Mouse (Mus musculus) forebrain, embryonic 15.5 days (tissue): ENCODE results near the gene Nr2c2ap. TPM values are rescaled to one million over a fixed set of nuclear protein-coding genes. Genes with fewer than 3 reads are reported as not detected.

Source experiments
- ATAC-seq: fragments of 200-750 bp; cut with Nextera tagmentation; replicated peaks from 2 replicates; pipeline ENCODE4 v1.8.0; 2017; ENCODE audit warnings: mild to moderate bottlenecking, moderate TSS enrichment, moderate library complexity
- H3K27ac ChIP-seq: fragments of 300-500 bp; sonication (generic); replicated peaks from 2 replicates; pipeline ENCODE4 v1.5.1; 2015; ENCODE audit warnings: mild to moderate bottlenecking, inconsistent platforms
- H3K27me3 ChIP-seq: fragments of 300-500 bp; sonication (generic); 2 replicates; pipeline ENCODE4 v1.6.1; 2015; ENCODE audit warnings: inconsistent platforms
- H3K36me3 ChIP-seq: fragments of 300-500 bp; sonication (generic); 2 replicates; pipeline ENCODE4 v1.6.1; 2015; ENCODE audit warnings: mild to moderate bottlenecking, inconsistent platforms
- H3K4me1 ChIP-seq: fragments of 300-500 bp; sonication (generic); 2 replicates; pipeline ENCODE4 v1.6.1; 2015; ENCODE audit warnings: inconsistent platforms
- H3K4me2 ChIP-seq: fragments of 300-500 bp; sonication (generic); replicated peaks from 2 replicates; pipeline ENCODE4 v1.6.1; 2015; ENCODE audit warnings: mild to moderate bottlenecking, inconsistent platforms
- H3K4me3 ChIP-seq: fragments of 300-500 bp; sonication (generic); 2 replicates; pipeline ENCODE4 v1.5.1; 2015; ENCODE audit warnings: mild to moderate bottlenecking, inconsistent platforms
- H3K9ac ChIP-seq: fragments of 300-500 bp; sonication (generic); replicated peaks from 2 replicates; pipeline ENCODE4 v1.6.1; 2015; ENCODE audit warnings: mild to moderate bottlenecking, inconsistent platforms
- H3K9me3 ChIP-seq: fragments of 300-500 bp; sonication (generic); 2 replicates; pipeline ENCODE4 v1.6.1; 2016; ENCODE audit warnings: inconsistent platforms
- WGBS: fragments of 180-500 bp; shearing (Covaris S2); methylation state at CpG from one replicate; pipeline ENCODE4 v1.1.7; 2015; ENCODE audit warnings: mixed read lengths; 5-methylcytosine and 5-hydroxymethylcytosine counted together
- polyA plus RNA-seq: library from polyadenylated mRNA; unstranded; fragments of >200 nt; fragmentation: Nextera tagmentation; extraction: Ambion mirVana; gene quantifications from 2 replicates; pipeline ENCODE4 v1.2.1, GENCODE M21; 2015

Nr2c2ap gene
- polyA plus RNA-seq, 1 experiment from 2014 or later = 43.3 TPM

DNA sequence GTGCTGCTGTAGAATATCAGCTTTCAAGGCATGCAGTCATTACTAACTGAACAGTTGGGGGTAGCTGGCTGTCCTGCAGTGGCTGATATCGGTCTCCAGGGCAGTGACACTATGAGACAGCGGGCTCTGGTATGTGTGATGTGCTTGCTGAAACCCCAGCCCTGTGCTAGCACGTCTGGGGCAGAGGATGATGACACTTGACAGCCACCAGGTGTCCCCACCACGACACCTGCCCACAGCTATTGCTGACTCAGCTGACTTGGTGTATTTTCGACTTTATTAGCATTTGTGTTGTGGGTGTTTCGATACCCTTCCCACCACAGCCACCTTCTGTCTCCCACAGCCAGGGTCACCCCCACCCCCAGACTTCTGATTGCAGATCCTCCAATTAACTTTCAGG lies 26.6 kb upstream of the Nr2c2ap start:
- H3K36me3 ChIP-seq = peaks cover 96% of the 10 kb centered on the region
- H3K4me3 ChIP-seq = no peak overlapping the region
- 0 out of 2 replicates have a peak, but pooled peaks have one; percentile 37 for ATAC-seq
- 18% methylated on average over 6 of the region's 6 CpGs for WGBS
- H3K9ac ChIP-seq = no peak overlapping the region
- no peak overlapping the region for H3K4me2 ChIP-seq
- H3K27ac ChIP-seq = no peak overlapping the region
- peaks cover 22% of the 10 kb centered on the region for H3K4me1 ChIP-seq
- no peaks in the 10 kb centered on the region for H3K9me3 ChIP-seq
- no peaks in the 10 kb centered on the region for H3K27me3 ChIP-seq

DNA sequence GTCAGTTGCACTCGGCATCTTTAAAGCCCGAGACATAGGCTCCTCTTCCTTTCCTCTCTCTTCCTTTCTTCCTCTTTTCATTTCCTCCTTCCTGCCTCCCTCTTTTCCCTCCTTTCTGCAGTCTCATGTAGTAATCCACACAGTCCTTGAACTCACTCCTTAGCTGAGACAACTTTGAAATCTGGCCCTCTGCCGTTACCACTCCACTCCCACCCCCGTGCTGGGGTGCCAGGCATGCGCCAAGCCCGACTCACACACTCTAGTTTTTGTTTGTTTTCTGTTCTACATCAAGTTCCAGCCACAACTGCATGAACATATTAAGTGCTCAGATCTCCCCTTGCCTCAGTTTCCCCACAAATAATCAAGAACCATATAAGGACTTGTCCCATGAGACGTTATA lies 26.2 kb upstream of the Nr2c2ap start:
- H3K27ac ChIP-seq = no peak overlapping the region
- H3K27me3 ChIP-seq = no peaks in the 10 kb centered on the region
- H3K9me3 ChIP-seq = no peaks in the 10 kb centered on the region
- peaks cover 26% of the 10 kb centered on the region for H3K4me1 ChIP-seq
- no peak overlapping the region for H3K9ac ChIP-seq
- H3K4me3 ChIP-seq = no peak overlapping the region
- no peak overlapping the region for H3K4me2 ChIP-seq
- ATAC-seq = no peak
- H3K36me3 ChIP-seq = peaks cover 96% of the 10 kb centered on the region
- WGBS = 83% methylated on average over 7 of the region's 7 CpGs

GRCm38 (mm10) chr8:70110451-70110850 lies 20.7 kb upstream of the Nr2c2ap start:
- ATAC-seq = no peak
- WGBS = 86% methylated on average over 2 of the region's 2 CpGs
- no peak overlapping the region for H3K27ac ChIP-seq

GRCm38 (mm10) chr8:70111192-70111795 lies 19.8 kb upstream of the Nr2c2ap start:
- Histone ChIP-seq H3K4me3 (no peak overlapping the region), H3K36me3 (peaks cover 100% of the 10 kb centered on the region), H3K27me3 (peaks cover 3% of the 10 kb centered on the region; the same call in 1 of the 2 replicates), H3K4me2 (no peak overlapping the region), H3K9ac (no peak overlapping the region), H3K9me3 (no peaks in the 10 kb centered on the region), H3K27ac (no peak overlapping the region), H3K4me1 (peaks cover 32% of the 10 kb centered on the region)
- peak; percentile 2; the same call in 1 of the 2 replicates for ATAC-seq
- 64% methylated on average over 23 of the region's 23 CpGs for WGBS

More at GRCm38 (mm10) chr8:70110451-70110850, 20.7 kb upstream of the Nr2c2ap start:
- no peak overlapping the region for H3K4me2 ChIP-seq
- H3K4me3 ChIP-seq = no peak overlapping the region
- no peak overlapping the region for H3K9ac ChIP-seq
- peaks cover 100% of the 10 kb centered on the region for H3K36me3 ChIP-seq
- H3K9me3 ChIP-seq = no peaks in the 10 kb centered on the region
- peaks cover 38% of the 10 kb centered on the region for H3K4me1 ChIP-seq
- H3K27me3 ChIP-seq = peaks cover 3% of the 10 kb centered on the region; the same call in 1 of the 2 replicates

GRCm38 (mm10) chr8:70112401-70113016 lies 18.6 kb upstream of the Nr2c2ap start:
- 13% methylated on average over 43 of the region's 43 CpGs for WGBS
- 0 out of 2 replicates have a peak, but pooled peaks have one; percentile 14 for ATAC-seq
- Histone ChIP-seq H3K4me3 (no peak overlapping the region), H3K9ac (no peak overlapping the region), H3K4me1 (peaks cover 41% of the 10 kb centered on the region), H3K27ac (no peak overlapping the region), H3K27me3 (peaks cover 3% of the 10 kb centered on the region; the same call in 1 of the 2 replicates), H3K36me3 (peaks cover 92% of the 10 kb centered on the region), H3K9me3 (no peaks in the 10 kb centered on the region), H3K4me2 (no peak overlapping the region)

DNA sequence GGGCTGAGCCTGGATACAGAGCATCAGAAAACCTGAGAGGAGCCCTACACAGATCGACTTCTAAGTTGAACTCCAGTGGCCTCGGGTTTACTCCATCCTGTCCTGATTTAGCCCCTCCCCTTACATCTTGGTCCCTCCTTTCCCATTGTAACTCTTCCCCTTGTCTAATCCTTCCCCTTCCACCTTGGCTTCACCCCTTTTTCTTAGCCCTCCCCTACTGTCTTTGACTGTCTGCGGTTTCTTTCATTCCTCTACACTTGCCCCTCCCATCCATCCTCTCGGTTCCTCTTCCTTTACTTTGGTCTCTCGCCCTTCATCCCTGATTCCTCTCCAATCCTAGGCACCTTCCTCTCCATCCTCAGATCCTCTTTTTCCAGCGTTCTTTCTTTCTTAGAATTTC lies 16.6 kb upstream of the Nr2c2ap start:
- H3K4me1 ChIP-seq = peaks cover 50% of the 10 kb centered on the region
- H3K27ac ChIP-seq = no peak overlapping the region
- no peak overlapping the region for H3K4me3 ChIP-seq
- peaks cover 3% of the 10 kb centered on the region; the same call in 1 of the 2 replicates for H3K27me3 ChIP-seq
- no peak for ATAC-seq
- H3K36me3 ChIP-seq = peaks cover 72% of the 10 kb centered on the region
- 0 out of 2 replicates have a peak overlapping the region, but pooled peaks have one; percentile 9 for H3K9ac ChIP-seq
- no peaks in the 10 kb centered on the region for H3K9me3 ChIP-seq
- 22% methylated on average over 6 of the region's 6 CpGs for WGBS
- no peak overlapping the region for H3K4me2 ChIP-seq

- H3K27ac ChIP-seq = no peak overlapping the region
- H3K36me3 ChIP-seq = peaks cover 68% of the 10 kb centered on the region
- peaks cover 47% of the 10 kb centered on the region for H3K4me1 ChIP-seq
- no peak for ATAC-seq
- peak overlapping the region; percentile 9; the same call in 1 of the 2 replicates for H3K9ac ChIP-seq
- H3K27me3 ChIP-seq = peaks cover 3% of the 10 kb centered on the region; the same call in 1 of the 2 replicates
- no peaks in the 10 kb centered on the region for H3K9me3 ChIP-seq
- H3K4me2 ChIP-seq = no peak overlapping the region
- 72% methylated on average over 13 of the region's 13 CpGs for WGBS
- H3K4me3 ChIP-seq = no peak overlapping the region
Measured at GRCm38 (mm10) chr8:70114892-70115291, 16.2 kb upstream of the Nr2c2ap start.

- H3K36me3 ChIP-seq = peaks cover 40% of the 10 kb centered on the region
- 12% methylated on average over 9 of the region's 9 CpGs for WGBS
- peak overlapping the region; percentile 70 for H3K4me3 ChIP-seq
Measured at GRCm38 (mm10) chr8:70117611-70118010, 13.5 kb upstream of the Nr2c2ap start.

GRCm38 (mm10) chr8:70118726-70119700 lies 12.1 kb upstream of the Nr2c2ap start:
- ATAC-seq = peak; percentile 92
- Histone ChIP-seq H3K27me3 (peaks cover 3% of the 10 kb centered on the region; the same call in 1 of the 2 replicates), H3K27ac (peak overlapping the region; percentile 99), H3K36me3 (peaks cover 26% of the 10 kb centered on the region), H3K4me3 (peak overlapping the region; percentile 70), H3K9me3 (no peaks in the 10 kb centered on the region), H3K4me1 (peaks cover 33% of the 10 kb centered on the region), H3K9ac (peak overlapping the region; percentile 90), H3K4me2 (peak overlapping the region; percentile 70)
- WGBS = 3% methylated on average over 17 of the region's 17 CpGs

More at GRCm38 (mm10) chr8:70117611-70118010, 13.5 kb upstream of the Nr2c2ap start:
- Histone ChIP-seq H3K9ac (peak overlapping the region; percentile 90; the same call in 1 of the 2 replicates), H3K4me2 (peak overlapping the region; percentile 70), H3K9me3 (no peaks in the 10 kb centered on the region), H3K27me3 (peaks cover 3% of the 10 kb centered on the region; the same call in 1 of the 2 replicates), H3K4me1 (peaks cover 41% of the 10 kb centered on the region), H3K27ac (no peak overlapping the region)
- no peak for ATAC-seq

DNA sequence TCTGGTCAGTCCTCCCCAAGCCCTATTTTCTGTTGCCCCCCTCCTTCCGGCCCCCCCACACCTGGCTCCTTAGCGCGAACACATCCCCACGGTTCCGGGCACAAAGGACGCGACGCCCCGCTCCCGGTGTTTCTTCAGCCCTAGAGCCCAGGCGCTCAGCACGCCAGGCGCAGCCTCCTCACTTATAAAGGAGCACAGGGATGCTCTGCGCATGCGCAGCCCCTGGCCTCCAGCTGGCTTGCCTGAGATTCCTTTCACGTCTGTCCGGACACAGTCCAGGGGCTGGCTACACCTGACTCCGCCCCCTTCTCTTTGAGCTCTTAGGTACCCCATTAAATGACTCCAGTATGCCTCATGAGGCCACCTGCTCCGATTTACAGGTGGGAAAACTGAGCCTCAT lies 10.5 kb upstream of the Nr2c2ap start, which contains the start of gene Ncan:
Gene Ncan (minus strand): TSS at position 207 of the 400 bp plus-strand sequence.
- Histone ChIP-seq H3K27me3 (peaks cover 3% of the 10 kb centered on the region; the same call in 1 of the 2 replicates), H3K9ac (peak within 1 kb of the TSS; percentile 90), H3K9me3 (no peaks in the 10 kb centered on the region), H3K4me1 (peaks cover 27% of the 10 kb centered on the region), H3K4me3 (peak within 1 kb of the TSS; percentile 70), H3K36me3 (peaks cover 10% of the 10 kb centered on the region), H3K27ac (peak within 1 kb of the TSS; percentile 99), H3K4me2 (peak within 1 kb of the TSS; percentile 70)
- 1% methylated on average over 19 of the region's 19 CpGs for WGBS
- ATAC-seq = peak; percentile 68

GRCm38 (mm10) chr8:70122863-70123262 lies 8.3 kb upstream of the Nr2c2ap start:
- Histone ChIP-seq H3K4me2 (no peak overlapping the region), H3K4me3 (no peak overlapping the region), H3K9me3 (no peaks in the 10 kb centered on the region), H3K4me1 (peaks cover 11% of the 10 kb centered on the region), H3K36me3 (no peaks in the 10 kb centered on the region), H3K27me3 (peaks cover 3% of the 10 kb centered on the region; the same call in 1 of the 2 replicates), H3K9ac (no peak overlapping the region), H3K27ac (no peak overlapping the region)
- WGBS = 62% methylated on average over 2 of the region's 2 CpGs
- ATAC-seq = no peak
